Comparison of ENCODE assay signal across 9 mouse cellular contexts in the genomic region with DNA sequence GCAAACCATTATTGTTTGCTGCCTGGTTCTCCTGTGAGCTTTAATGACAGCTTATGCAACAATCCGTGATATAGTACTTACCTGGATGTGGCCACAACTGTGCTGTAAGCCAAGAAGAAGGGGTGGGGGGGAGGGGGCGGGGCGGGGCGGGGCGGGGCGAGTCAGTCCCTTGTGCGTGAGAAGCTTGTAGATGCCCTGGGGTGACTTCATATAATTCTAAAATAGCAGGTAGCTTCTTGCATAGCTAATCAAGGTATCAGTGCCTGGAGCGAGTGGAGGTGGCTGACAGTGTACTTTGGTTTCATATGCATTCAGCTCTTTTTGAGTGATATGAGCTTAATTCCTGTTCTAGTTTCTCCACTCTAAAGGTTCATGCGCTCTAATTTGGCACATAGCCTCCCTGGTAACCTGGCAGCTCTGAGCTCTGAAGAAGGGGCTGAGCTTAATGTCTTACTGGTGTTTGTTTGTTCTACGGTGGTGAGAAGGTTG.
DNase-seq lines count a peak whose midpoint lies in the region; ATAC-seq and TF ChIP-seq lines count a peak whose summit lies in the region.
"Had no signal": no experiment of that assay in that cellular context is flagged by ENCODE, and none has a peak within 500 bp of the region (broad histone marks: within the 10 kb centered on the region; RNA-seq: fewer than 3 reads in every experiment).

No protein-coding gene starts in this region.

- no peak for TF ChIP-seq CTCF in heart, adult 2 months (IDR thresholded peaks at IDR 0.05)
- TF ChIP-seq CTCF in forebrain, postnatal 0 days (IDR thresholded peaks at IDR 0.05; ENCODE audit: low read depth) = no peak

- DNase-seq in heart, adult 2 months = no peak
- DNase-seq in limb, embryonic 10.5 days (ENCODE audit: low spot score) = no peak
- peak; percentile 35 for DNase-seq in forebrain, postnatal 0 days
- DNase-seq in lung, postnatal 36 days = peak; percentile 54
- DNase-seq in gastrocnemius, postnatal 25 days = no peak
- DNase-seq: thymus, postnatal 36 days had no signal

- no peak overlapping the region for H3K4me3 ChIP-seq in heart, embryonic 11.5 days (ENCODE audit: low read depth, low read length)
- H3K4me3 ChIP-seq in heart, adult 2 months = no peak overlapping the region
- no peak overlapping the region for H3K4me3 ChIP-seq in limb, embryonic 12.5 days (replicated peaks)
- H3K4me3 ChIP-seq in limb, embryonic 10.5 days = no peak overlapping the region
- H3K4me3 ChIP-seq in forebrain, postnatal 0 days (ENCODE audit: low read depth, low read length) = no peak overlapping the region

- no peak for TF ChIP-seq POLR2A in heart, adult 2 months (IDR thresholded peaks at IDR 0.05; ENCODE audit: insufficient read depth, low read depth, low read length)

- H3K36me3 ChIP-seq in heart, embryonic 11.5 days (ENCODE audit: control insufficient read depth, insufficient read depth, low read length) = no peaks in the 10 kb centered on the region
- no peaks in the 10 kb centered on the region for H3K36me3 ChIP-seq in heart, adult 2 months (ENCODE audit: control insufficient read depth, insufficient read depth, low read length)
- no peaks in the 10 kb centered on the region for H3K36me3 ChIP-seq in limb, embryonic 12.5 days
- H3K36me3 ChIP-seq in limb, embryonic 10.5 days = no peaks in the 10 kb centered on the region
- H3K36me3 ChIP-seq in forebrain, postnatal 0 days (ENCODE audit: insufficient read depth) = no peaks in the 10 kb centered on the region

- no peak for ATAC-seq in heart, embryonic 11.5 days (replicated peaks; ENCODE audit: insufficient number of reproducible peaks, low FRiP score, low TSS enrichment)
- no peak for ATAC-seq in limb, embryonic 12.5 days (ENCODE audit: insufficient number of reproducible peaks, insufficient read depth, low FRiP score, low TSS enrichment, low read depth)
- peak; percentile 55; the same call in 1 of the 2 replicates for ATAC-seq in forebrain, postnatal 0 days
- ATAC-seq in inflammation-experienced regulatory T-cells, adult 6 months = no peak

- peak overlapping the region; percentile 40 for H3K4me2 ChIP-seq in heart, embryonic 11.5 days
- peak overlapping the region; percentile 39 for H3K4me2 ChIP-seq in limb, embryonic 12.5 days
- peak overlapping the region; percentile 39 for H3K4me2 ChIP-seq in forebrain, postnatal 0 days (ENCODE audit: low read depth)

- intact Hi-C loops in heart, adult 2 months (cut with DNase I) = no loop called here

- H3K9ac ChIP-seq in heart, embryonic 11.5 days (ENCODE audit: low read depth, low read length) = no peak overlapping the region
- H3K9ac ChIP-seq in heart, adult 2 months (ENCODE audit: low read depth, low read length) = no peak overlapping the region
- H3K9ac ChIP-seq in limb, embryonic 12.5 days (replicated peaks) = no peak overlapping the region
- peak overlapping the region; percentile 37 for H3K9ac ChIP-seq in forebrain, postnatal 0 days

- no peaks in the 10 kb centered on the region for H3K9me3 ChIP-seq in heart, embryonic 11.5 days (replicated peaks; ENCODE audit: control insufficient read depth, low read length)
- no peaks in the 10 kb centered on the region for H3K9me3 ChIP-seq in limb, embryonic 12.5 days
- no peaks in the 10 kb centered on the region for H3K9me3 ChIP-seq in limb, embryonic 10.5 days (replicated peaks)
- no peaks in the 10 kb centered on the region for H3K9me3 ChIP-seq in forebrain, postnatal 0 days (ENCODE audit: low read length)

- TF ChIP-seq EP300 in heart, adult 2 months (IDR thresholded peaks at IDR 0.05; ENCODE audit: insufficient read depth, low read depth, low read length) = no peak

- H3K4me1 ChIP-seq in heart, embryonic 11.5 days (ENCODE audit: control insufficient read depth, insufficient read depth, low read length) = peaks cover 3% of the 10 kb centered on the region; the same call in 1 of the 2 replicates
- H3K4me1 ChIP-seq in heart, adult 2 months (ENCODE audit: control insufficient read depth, insufficient read depth, low read length) = no peaks in the 10 kb centered on the region
- peaks cover 15% of the 10 kb centered on the region; the same call in 1 of the 2 replicates for H3K4me1 ChIP-seq in limb, embryonic 12.5 days (replicated peaks)
- peaks cover 18% of the 10 kb centered on the region for H3K4me1 ChIP-seq in limb, embryonic 10.5 days
- H3K4me1 ChIP-seq in forebrain, postnatal 0 days (ENCODE audit: insufficient read depth) = no peaks in the 10 kb centered on the region

- H3K27me3 ChIP-seq in heart, embryonic 11.5 days (ENCODE audit: control insufficient read depth, insufficient read depth, low read length) = no peaks in the 10 kb centered on the region
- H3K27me3 ChIP-seq in heart, adult 2 months (ENCODE audit: control insufficient read depth, insufficient read depth, low read length) = no peaks in the 10 kb centered on the region
- no peaks in the 10 kb centered on the region for H3K27me3 ChIP-seq in limb, embryonic 12.5 days
- no peaks in the 10 kb centered on the region for H3K27me3 ChIP-seq in limb, embryonic 10.5 days (ENCODE audit: low read depth, poor library complexity, severe bottlenecking)
- H3K27me3 ChIP-seq in forebrain, postnatal 0 days (ENCODE audit: insufficient read depth, low read length) = no peaks in the 10 kb centered on the region

- no peak overlapping the region for H3K27ac ChIP-seq in heart, embryonic 11.5 days (ENCODE audit: low read depth, low read length)
- no peak overlapping the region for H3K27ac ChIP-seq in heart, adult 2 months
- no peak overlapping the region for H3K27ac ChIP-seq in limb, embryonic 12.5 days
- H3K27ac ChIP-seq in limb, embryonic 10.5 days = no peak overlapping the region
- no peak overlapping the region for H3K27ac ChIP-seq in forebrain, postnatal 0 days (ENCODE audit: low read depth, low read length)

- WGBS in heart, embryonic 11.5 days (ENCODE audit: insufficient replicate concordance) = 26% methylated on average over 10 of the region's 10 CpGs
- WGBS in heart, adult 2 months = 23% methylated on average over 10 of the region's 10 CpGs
- WGBS in limb, embryonic 12.5 days = 31% methylated on average over 10 of the region's 10 CpGs
- WGBS in limb, embryonic 10.5 days = 35% methylated on average over 10 of the region's 10 CpGs
- WGBS in forebrain, postnatal 0 days = 22% methylated on average over 10 of the region's 10 CpGs

- H3K79me2 ChIP-seq in heart, adult 2 months (replicated peaks; ENCODE audit: control insufficient read depth, insufficient read depth, low read length) = no peaks in the 10 kb centered on the region

Comparison
In these comparisons a context has a peak if more than half of its experiments do, and no peak if none do; other contexts are left out.
1. DNase-seq: peak in forebrain, postnatal 0 days (single experiment) and lung, postnatal 36 days (single experiment); none in heart, adult 2 months (0 of 2), limb, embryonic 10.5 days (single experiment) and gastrocnemius, postnatal 25 days (single experiment).
2. Peak in every context shown above with its lines, with median percentiles within 50 percentile points of each other: H3K4me2 ChIP-seq.